Mouse (Mus musculus) cerebellum, postnatal 4 days (tissue): ENCODE measurements around the gene Sfxn5.

Experiments
- DNase-seq, 2 experiments: peaks; one replicate each; pipeline ENCODE4 v3.0.0; 2022; ENCODE audit warnings: low spot score in 2 of 2, mixed read lengths in 1 of 2

Sfxn5 gene

GRCm38 (mm10) chr6:85193381-85194318, 139.6 kb downstream of the Sfxn5 start:
- DNase-seq = no peak

- DNase-seq = no peak
These were observed 141.3 kb downstream of the Sfxn5 start for GRCm38 (mm10) chr6:85191751-85192440.

GRCm38 (mm10) chr6:85190671-85191070, 142.6 kb downstream of the Sfxn5 start:
- DNase-seq = no peak

GRCm38 (mm10) chr6:85189911-85190591, 143.2 kb downstream of the Sfxn5 start:
- DNase-seq = no peak

- no peak for DNase-seq
These were observed 143.9 kb downstream of the Sfxn5 start for GRCm38 (mm10) chr6:85189361-85189760.

- no peak for DNase-seq
These were observed 144.7 kb downstream of the Sfxn5 start for GRCm38 (mm10) chr6:85188256-85189110.

- DNase-seq = no peak
These were observed 145.6 kb downstream of the Sfxn5 start, which contains the start of gene Emx1 for GRCm38 (mm10) chr6:85187340-85188211. Emx1 (plus strand) TSS chr6:85187438.

- DNase-seq = no peak
These were observed 146.5 kb downstream of the Sfxn5 start for GRCm38 (mm10) chr6:85186744-85187059.

GRCm38 (mm10) chr6:85186033-85186743, 147.0 kb downstream of the Sfxn5 start:
- no peak for DNase-seq

- DNase-seq = no peak
These were observed 149.3 kb downstream of the Sfxn5 start for GRCm38 (mm10) chr6:85183951-85184350.

GRCm38 (mm10) chr6:85180036-85180435, 153.2 kb downstream of the Sfxn5 start:
- DNase-seq = no peak

- DNase-seq = no peak
These were observed 153.7 kb downstream of the Sfxn5 start for GRCm38 (mm10) chr6:85179569-85179968.

- DNase-seq = no peak
These were observed 167.7 kb downstream of the Sfxn5 start for GRCm38 (mm10) chr6:85165440-85165921.
